Mouse (Mus musculus) liver, postnatal 0 days (tissue): ENCODE data around the gene Slbp. TPM values are rescaled to one million over a fixed set of nuclear protein-coding genes. Genes with fewer than 3 reads are reported as not detected.

Source experiments
- ATAC-seq: fragments of 200-750 bp; cut with Nextera tagmentation; 2 replicates; pipeline ENCODE4 v1.8.0; 2017; ENCODE audit warnings: mild to moderate bottlenecking, moderate library complexity
- DNase-seq: peaks from one replicate; pipeline ENCODE4 v3.0.0-alpha.2; 2016
- H3K27ac ChIP-seq: fragments of 300-500 bp; sonication (generic); 2 replicates; pipeline ENCODE4 v1.5.1; 2014; ENCODE audit warnings: antibody characterized with exemption, moderate library complexity, mild to moderate bottlenecking, low read depth
- H3K27me3 ChIP-seq: fragments of 300-500 bp; sonication (generic); 2 replicates; pipeline ENCODE4 v1.6.1; 2014; ENCODE audit warnings: low read length, control low read depth, mixed read lengths; ENCODE audit not compliant: insufficient read depth
- H3K36me3 ChIP-seq: fragments of 300-500 bp; sonication (generic); replicated peaks from 2 replicates; pipeline ENCODE4 v1.6.1; 2014; ENCODE audit warnings: mild to moderate bottlenecking, control low read depth, low read length, moderate library complexity, mixed read lengths; ENCODE audit not compliant: insufficient read depth
- H3K4me1 ChIP-seq: fragments of 300-500 bp; sonication (generic); 2 replicates; pipeline ENCODE4 v1.6.1; 2014; ENCODE audit warnings: antibody characterized with exemption, mild to moderate bottlenecking, control low read depth; ENCODE audit not compliant: insufficient read depth
- H3K4me2 ChIP-seq: fragments of 300-500 bp; sonication (generic); 2 replicates; pipeline ENCODE4 v1.6.1; 2014; ENCODE audit warnings: low read depth, mild to moderate bottlenecking, low read length, moderate library complexity, mixed read lengths
- H3K4me3 ChIP-seq: fragments of 300-500 bp; sonication (generic); 2 replicates; pipeline ENCODE4 v1.5.1; 2014; ENCODE audit warnings: low read depth, low read length
- H3K9ac ChIP-seq: fragments of 300-500 bp; sonication (generic); replicated peaks from 2 replicates; pipeline ENCODE4 v1.6.1; 2014; ENCODE audit warnings: mild to moderate bottlenecking, moderate library complexity
- H3K9me3 ChIP-seq: fragments of 300-500 bp; sonication (generic); 2 replicates; pipeline ENCODE4 v1.6.1; 2016; ENCODE audit warnings: mild to moderate bottlenecking, control low read depth, low read length, mixed read lengths
- CTCF ChIP-seq: sonication (generic); IDR thresholded peaks from 2 replicates; pipeline ENCODE4 v1.5.1; 2016; ENCODE audit warnings: antibody characterized with exemption, low read depth
- EP300 ChIP-seq: IDR thresholded peaks from 2 replicates; pipeline ENCODE4 v1.6.1; 2016; ENCODE audit warnings: antibody characterized with exemption, low read depth, mild to moderate bottlenecking
- WGBS: fragments of 180-500 bp; shearing (Covaris S2); extraction: QIAGEN DNeasy Blood & Tissue Kit; methylation state at CpG from one replicate; pipeline ENCODE4 v1.1.7; 2014; ENCODE audit not compliant: insufficient replicate concordance; 5-methylcytosine and 5-hydroxymethylcytosine counted together
- polyA plus RNA-seq: library from polyadenylated mRNA; unstranded; fragments of >200 nt; fragmentation: Nextera tagmentation; extraction: Ambion mirVana; gene quantifications from 2 replicates; pipeline ENCODE4 v1.2.1, GENCODE M21; 2015

The Slbp gene
- polyA plus RNA-seq, 1 experiment from 2014 or later: 150 TPM

DNA sequence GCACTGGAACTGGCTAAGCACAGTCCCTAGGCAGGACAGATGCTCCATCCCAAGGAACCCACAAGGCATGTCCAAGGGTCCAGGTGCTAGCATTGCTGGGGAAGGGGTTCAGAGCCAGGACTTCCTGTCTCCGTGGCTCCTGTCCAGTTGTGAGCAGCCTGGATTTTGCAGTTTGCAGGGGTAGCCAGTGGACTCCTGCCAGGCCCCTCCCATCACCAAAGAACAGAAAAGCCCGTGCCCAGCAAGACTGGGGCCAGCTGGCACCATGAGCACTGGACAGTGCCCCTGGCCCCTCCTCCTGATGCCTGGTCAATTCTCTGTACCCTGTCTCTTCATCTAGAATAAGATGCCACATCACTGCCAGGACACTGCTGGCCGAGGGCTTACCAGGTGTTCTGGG lies 64.3 kb downstream of the Slbp start:
- no peaks in the 10 kb centered on the region for H3K4me1 ChIP-seq
- no peak overlapping the region for H3K4me3 ChIP-seq
- 60% methylated on average over 3 of the region's 3 CpGs for WGBS
- H3K27ac ChIP-seq: no peak overlapping the region
- no peak for ATAC-seq
- no peaks in the 10 kb centered on the region for H3K9me3 ChIP-seq
- H3K27me3 ChIP-seq: no peaks in the 10 kb centered on the region
- no peaks in the 10 kb centered on the region for H3K36me3 ChIP-seq
- H3K4me2 ChIP-seq: no peak overlapping the region
- no peak for DNase-seq
- TF ChIP-seq CTCF: no peak
- TF ChIP-seq EP300: no peak
- no peak overlapping the region for H3K9ac ChIP-seq

DNA sequence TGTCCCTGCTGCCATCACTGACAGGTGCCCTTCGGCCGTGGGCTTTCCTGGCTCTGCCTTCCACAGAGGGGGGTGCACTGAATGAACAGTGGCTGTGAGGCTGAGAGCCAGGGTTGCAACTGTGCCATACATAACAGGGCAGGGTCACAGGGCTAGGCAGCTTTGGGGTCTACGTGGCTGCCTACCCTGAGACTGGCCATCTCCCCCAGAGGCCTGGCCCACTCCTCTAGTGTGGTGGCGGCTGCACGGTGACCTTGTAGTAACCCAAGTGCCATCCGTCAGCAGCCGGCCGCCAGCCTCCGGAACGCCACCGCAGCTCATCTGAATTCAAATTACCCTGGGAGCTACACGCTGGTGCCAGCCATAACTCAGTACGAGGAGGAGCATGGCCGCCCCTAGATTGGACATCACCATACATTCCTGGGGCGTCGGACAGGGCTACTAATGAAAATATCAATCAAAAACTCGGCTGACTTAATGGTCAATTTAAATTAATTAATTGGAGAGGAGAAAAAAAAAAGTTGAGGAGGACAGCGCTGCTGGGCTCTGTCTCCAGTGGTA lies 64.8 kb downstream of the Slbp start:
- H3K9me3 ChIP-seq: no peaks in the 10 kb centered on the region
- no peaks in the 10 kb centered on the region for H3K27me3 ChIP-seq
- H3K9ac ChIP-seq: no peak overlapping the region
- no peak for ATAC-seq
- no peak overlapping the region for H3K4me2 ChIP-seq
- TF ChIP-seq EP300: no peak
- TF ChIP-seq CTCF: no peak
- no peaks in the 10 kb centered on the region for H3K36me3 ChIP-seq
- H3K27ac ChIP-seq: no peak overlapping the region
- DNase-seq: no peak
- no peak overlapping the region for H3K4me3 ChIP-seq
- WGBS: 73% methylated on average over 18 of the region's 18 CpGs
- no peaks in the 10 kb centered on the region for H3K4me1 ChIP-seq

Other genes starting within 250 kb of the Slbp start
- gene Nkx1-1, start 218.6 kb downstream of the Slbp start, polyA plus RNA-seq: not detected in 2 replicates
- gene Fam53a, start 22.9 kb downstream of the Slbp start, polyA plus RNA-seq: 20.5 and 21.0 TPM in 2 replicates
- gene Gm9903, start 22.6 kb downstream of the Slbp start, polyA plus RNA-seq: 0.06 and 0.20 TPM in 2 replicates
- 64.2 and 67.0 TPM in 2 replicates for gene Tacc3, start 5.6 kb upstream of the Slbp start, polyA plus RNA-seq
- 15.8 and 16.5 TPM in 2 replicates for gene Tmem129, start 5.8 kb upstream of the Slbp start, polyA plus RNA-seq
- 1.3 and 1.4 TPM in 2 replicates for gene Fgfr3, start 69.1 kb upstream of the Slbp start, polyA plus RNA-seq
- gene Letm1, start 130.2 kb upstream of the Slbp start, polyA plus RNA-seq: 18.6 and 20.0 TPM in 2 replicates
- gene Nsd2, start 168.2 kb upstream of the Slbp start, polyA plus RNA-seq: 8.0 and 13.9 TPM in 2 replicates